Mouse (Mus musculus): ENCODE data around the gene Rreb1. TPM values are rescaled to one million over a fixed set of nuclear protein-coding genes. Genes with fewer than 3 reads are reported as not detected.

Rreb1 gene
- polyA plus RNA-seq, 1 experiment from 2014 or later: 10.0 TPM

- no peak for TF ChIP-seq EP300 (IDR thresholded peaks at IDR 0.05)
- no peak for TF ChIP-seq CTCF (IDR thresholded peaks at IDR 0.05)
- peak; percentile 98 for ATAC-seq
Measured at GRCm38 (mm10) chr13:37993704-37994404, 215.7 kb downstream of the Rreb1 start, which contains the start of gene Ssr1. Gene Ssr1, minus strand, starts transcription at chr13:37994217.

GRCm38 (mm10) chr13:37994405-37994749 is 216.2 kb downstream of the Rreb1 start:
- Histone ChIP-seq H3K9ac (replicated peaks; ENCODE audit: low read depth) (no peak overlapping the region), H3K9me3 (ENCODE audit: low read length) (no peaks in the 10 kb centered on the region), H3K4me2 (replicated peaks; ENCODE audit: low read depth, low read length) (peak overlapping the region; percentile 66), H3K27me3 (replicated peaks; ENCODE audit: insufficient read depth, low read length) (no peaks in the 10 kb centered on the region), H3K27ac (ENCODE audit: low read length) (peak overlapping the region; percentile 97; the same call in 1 of the 2 replicates), H3K4me1 (ENCODE audit: insufficient read depth, low read depth, low read length) (no peaks in the 10 kb centered on the region; the same call in 1 of the 2 replicates), H3K36me3 (ENCODE audit: insufficient read depth, low read length) (peaks cover 4% of the 10 kb centered on the region; the same call in 1 of the 2 replicates), H3K4me3 (ENCODE audit: low read depth, low read length) (peak overlapping the region; percentile 97)
- no peak for DNase-seq (ENCODE audit: low spot score)
- WGBS: 10% methylated on average over 7 of the region's 7 CpGs
- TF ChIP-seq EP300 (IDR thresholded peaks at IDR 0.05) (no peak), CTCF (IDR thresholded peaks at IDR 0.05) (no peak)
- ATAC-seq: peak; percentile 6

More at GRCm38 (mm10) chr13:37993704-37994404, 215.7 kb downstream of the Rreb1 start, which contains the start of gene Ssr1:
- peak within 1 kb of the TSS; percentile 94 for H3K9ac ChIP-seq (replicated peaks; ENCODE audit: low read depth)
- peak; percentile 99 for DNase-seq (ENCODE audit: low spot score)
- WGBS: under 1% methylated on average over 63 of the region's 89 CpGs
- H3K27me3 ChIP-seq (replicated peaks; ENCODE audit: insufficient read depth, low read length): no peaks in the 10 kb centered on the region
- H3K27ac ChIP-seq (ENCODE audit: low read length): peak within 1 kb of the TSS; percentile 97
- no peaks in the 10 kb centered on the region for H3K9me3 ChIP-seq (ENCODE audit: low read length)
- H3K4me3 ChIP-seq (ENCODE audit: low read depth, low read length): peak within 1 kb of the TSS; percentile 97
- H3K36me3 ChIP-seq (ENCODE audit: insufficient read depth, low read length): peaks cover 10% of the 10 kb centered on the region; the same call in 1 of the 2 replicates
- H3K4me1 ChIP-seq (ENCODE audit: insufficient read depth, low read depth, low read length): no peaks in the 10 kb centered on the region; the same call in 1 of the 2 replicates
- H3K4me2 ChIP-seq (replicated peaks; ENCODE audit: low read depth, low read length): peak within 1 kb of the TSS; percentile 66

GRCm38 (mm10) chr13:37999713-38000112 is 221.5 kb downstream of the Rreb1 start:
- H3K36me3 ChIP-seq (ENCODE audit: insufficient read depth, low read length): no peaks in the 10 kb centered on the region
- ATAC-seq: no peak
- TF ChIP-seq EP300 (IDR thresholded peaks at IDR 0.05): no peak
- no peak for TF ChIP-seq CTCF (IDR thresholded peaks at IDR 0.05)

More at GRCm38 (mm10) chr13:37999713-38000112, 221.5 kb downstream of the Rreb1 start:
- Histone ChIP-seq H3K9ac (replicated peaks; ENCODE audit: low read depth) (no peak overlapping the region), H3K9me3 (ENCODE audit: low read length) (no peaks in the 10 kb centered on the region), H3K4me1 (ENCODE audit: insufficient read depth, low read depth, low read length) (no peaks in the 10 kb centered on the region), H3K4me3 (ENCODE audit: low read depth, low read length) (no peak overlapping the region), H3K27me3 (replicated peaks; ENCODE audit: insufficient read depth, low read length) (no peaks in the 10 kb centered on the region), H3K27ac (ENCODE audit: low read length) (no peak overlapping the region), H3K4me2 (replicated peaks; ENCODE audit: low read depth, low read length) (no peak overlapping the region)
- WGBS: 61% methylated on average over 3 of the region's 3 CpGs
- DNase-seq (ENCODE audit: low spot score): no peak

Other genes with a start within 250 kb of the Rreb1 start
- 95.5 and 96.2 TPM in 2 replicates for gene Ssr1, start 215.8 kb downstream of the Rreb1 start, polyA plus RNA-seq (2015; fragmentation: Nextera tagmentation; extraction: Ambion mirVana)

All from lung, postnatal 0 days (tissue).